Comparison of ENCODE assay signal across 15 mouse cellular contexts in the genomic region with DNA sequence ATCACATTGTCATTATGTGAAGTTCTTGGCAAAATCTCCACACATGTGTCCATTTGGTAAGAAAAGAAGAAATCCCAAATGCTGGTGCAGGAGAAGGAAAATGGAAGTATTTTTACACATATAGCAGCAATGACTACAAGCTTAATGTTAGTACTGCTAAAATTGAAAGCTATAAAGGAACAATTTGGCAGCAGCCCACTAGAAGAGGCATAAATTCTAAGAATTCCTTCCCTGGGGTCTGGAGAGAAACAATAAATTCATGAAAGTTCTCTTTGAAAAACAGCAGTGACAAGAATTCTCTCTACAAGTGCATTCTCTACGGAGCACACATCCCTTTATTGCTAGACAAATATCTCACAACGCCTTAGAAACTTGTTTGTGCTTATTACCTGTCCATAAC.
DNase-seq lines count a peak whose midpoint lies in the region; ATAC-seq lines count a peak whose summit lies in the region.
"Had no signal": no experiment of that assay in that cellular context is flagged by ENCODE, and none has a peak within 500 bp of the region (broad histone marks: within the 10 kb centered on the region; RNA-seq: fewer than 3 reads in every experiment).

No protein-coding gene starts in this region.

- H3K27ac ChIP-seq in kidney, embryonic 15.5 days = no peak overlapping the region
- H3K27ac ChIP-seq in embryonic facial prominence, embryonic 14.5 days (replicated peaks; ENCODE audit: low read depth, low read length) = no peak overlapping the region
- peak overlapping the region; percentile 71 for H3K27ac ChIP-seq in forebrain, embryonic 13.5 days
- 0 out of 2 replicates have a peak overlapping the region, but pooled peaks have one; percentile 17 for H3K27ac ChIP-seq in midbrain, embryonic 16.5 days (ENCODE audit: low read length)
- H3K27ac ChIP-seq: heart, embryonic 10.5 days; liver, embryonic 12.5 days; lung, embryonic 15.5 days had no signal

- peak; percentile 56; the same call in 1 of the 2 replicates for ATAC-seq in kidney, embryonic 15.5 days (replicated peaks; ENCODE audit: low FRiP score)
- no peak for ATAC-seq in embryonic facial prominence, embryonic 14.5 days (ENCODE audit: low read depth)
- no peak for ATAC-seq in forebrain, embryonic 13.5 days
- ATAC-seq in midbrain, embryonic 16.5 days = no peak
- ATAC-seq: liver, embryonic 12.5 days had no signal

- H3K27me3 ChIP-seq in kidney, embryonic 15.5 days = no peaks in the 10 kb centered on the region
- no peaks in the 10 kb centered on the region for H3K27me3 ChIP-seq in embryonic facial prominence, embryonic 14.5 days (replicated peaks; ENCODE audit: control insufficient read depth, insufficient read depth, low read length)
- no peaks in the 10 kb centered on the region for H3K27me3 ChIP-seq in forebrain, embryonic 13.5 days
- H3K27me3 ChIP-seq in midbrain, embryonic 16.5 days (ENCODE audit: control insufficient read depth, insufficient read depth, low read depth, low read length) = no peaks in the 10 kb centered on the region
- H3K27me3 ChIP-seq: liver, embryonic 12.5 days; lung, embryonic 15.5 days had no signal

- DNase-seq in kidney, postnatal 4 days = no peak
- DNase-seq in embryonic facial prominence, embryonic 14.5 days (ENCODE audit: low spot score) = peak; percentile 24
- DNase-seq in urinary bladder, postnatal 36 days (ENCODE audit: low spot score in 2 of 2) = no peak
- DNase-seq in heart, adult 9 months (ENCODE audit: low spot score in 2 of 2) = no peak
- DNase-seq: cerebellum, adult 9-11 months; gastrocnemius, postnatal 36 days; heart, postnatal 10 days; kidney, adult 2 months; kidney, postnatal 36 days had no signal

- no peaks in the 10 kb centered on the region for H3K4me1 ChIP-seq in kidney, embryonic 15.5 days
- peaks cover 11% of the 10 kb centered on the region; the same call in 1 of the 2 replicates for H3K4me1 ChIP-seq in embryonic facial prominence, embryonic 14.5 days (ENCODE audit: control insufficient read depth, insufficient read depth, low read length)
- H3K4me1 ChIP-seq in forebrain, embryonic 13.5 days = peaks cover 24% of the 10 kb centered on the region
- H3K4me1 ChIP-seq in midbrain, embryonic 16.5 days (ENCODE audit: control insufficient read depth, insufficient read depth, low read length) = peaks cover 18% of the 10 kb centered on the region
- H3K4me1 ChIP-seq: heart, embryonic 10.5 days; liver, embryonic 12.5 days; lung, embryonic 15.5 days had no signal

- WGBS in kidney, embryonic 15.5 days = 54% methylated on average over 2 of the region's 2 CpGs
- WGBS in embryonic facial prominence, embryonic 14.5 days = 46% methylated on average over 2 of the region's 2 CpGs
- WGBS in forebrain, embryonic 13.5 days = 59% methylated on average over 2 of the region's 2 CpGs
- 47% methylated on average over 2 of the region's 2 CpGs for WGBS in midbrain, embryonic 16.5 days

- no peak overlapping the region for H3K9ac ChIP-seq in kidney, embryonic 15.5 days
- H3K9ac ChIP-seq in embryonic facial prominence, embryonic 14.5 days (ENCODE audit: low read depth, low read length) = no peak overlapping the region
- H3K9ac ChIP-seq in forebrain, embryonic 13.5 days = no peak overlapping the region
- H3K9ac ChIP-seq in midbrain, embryonic 16.5 days (ENCODE audit: low read depth, low read length) = no peak overlapping the region
- H3K9ac ChIP-seq: liver, embryonic 12.5 days; lung, embryonic 15.5 days had no signal

- no peaks in the 10 kb centered on the region for H3K36me3 ChIP-seq in kidney, embryonic 15.5 days
- no peaks in the 10 kb centered on the region for H3K36me3 ChIP-seq in embryonic facial prominence, embryonic 14.5 days (ENCODE audit: control insufficient read depth, insufficient read depth, low read length)
- no peaks in the 10 kb centered on the region for H3K36me3 ChIP-seq in forebrain, embryonic 13.5 days (ENCODE audit: poor library complexity, severe bottlenecking)
- no peaks in the 10 kb centered on the region for H3K36me3 ChIP-seq in midbrain, embryonic 16.5 days (ENCODE audit: control insufficient read depth, insufficient read depth, low read length)
- H3K36me3 ChIP-seq: heart, embryonic 10.5 days; liver, embryonic 12.5 days; lung, embryonic 15.5 days had no signal

- no peak overlapping the region for H3K4me2 ChIP-seq in kidney, embryonic 15.5 days
- H3K4me2 ChIP-seq in embryonic facial prominence, embryonic 14.5 days (ENCODE audit: low read depth, low read length) = peak overlapping the region; percentile 12; the same call in 1 of the 2 replicates
- H3K4me2 ChIP-seq in forebrain, embryonic 13.5 days = 0 out of 2 replicates have a peak overlapping the region, but pooled peaks have one; percentile 0
- peak overlapping the region; percentile 23; the same call in 1 of the 2 replicates for H3K4me2 ChIP-seq in midbrain, embryonic 16.5 days (ENCODE audit: low read length)
- H3K4me2 ChIP-seq: liver, embryonic 12.5 days; lung, embryonic 15.5 days had no signal

- no peaks in the 10 kb centered on the region for H3K9me3 ChIP-seq in kidney, embryonic 15.5 days (replicated peaks)
- no peaks in the 10 kb centered on the region for H3K9me3 ChIP-seq in embryonic facial prominence, embryonic 14.5 days (ENCODE audit: control insufficient read depth, low read length)
- H3K9me3 ChIP-seq in forebrain, embryonic 13.5 days (replicated peaks) = no peaks in the 10 kb centered on the region
- no peaks in the 10 kb centered on the region for H3K9me3 ChIP-seq in midbrain, embryonic 16.5 days (replicated peaks; ENCODE audit: control insufficient read depth, low read length, poor library complexity, severe bottlenecking)
- H3K9me3 ChIP-seq: heart, embryonic 10.5 days; liver, embryonic 12.5 days; lung, embryonic 15.5 days had no signal

- H3K4me3 ChIP-seq in kidney, embryonic 15.5 days (replicated peaks) = no peak overlapping the region
- no peak overlapping the region for H3K4me3 ChIP-seq in embryonic facial prominence, embryonic 14.5 days (ENCODE audit: low read depth, low read length)
- H3K4me3 ChIP-seq in forebrain, embryonic 13.5 days = no peak overlapping the region
- no peak overlapping the region for H3K4me3 ChIP-seq in midbrain, embryonic 16.5 days (ENCODE audit: low read depth, low read length)
- H3K4me3 ChIP-seq: heart, embryonic 10.5 days; liver, embryonic 12.5 days; lung, embryonic 15.5 days had no signal

Comparison
In these comparisons a context has a peak if more than half of its experiments do, and no peak if none do; other contexts are left out.
1. H3K27ac ChIP-seq: peak in forebrain, embryonic 13.5 days (single experiment) and midbrain, embryonic 16.5 days (single experiment); none in kidney, embryonic 15.5 days (single experiment) and embryonic facial prominence, embryonic 14.5 days (single experiment).